Mouse (Mus musculus): ENCODE measurements at regions not wholly inside any gene's neighbourhood (a gene's known extent, or its start where the extent isn't known, plus 50 kb on each side); places are given as distances from the start of the nearest gene placed in this dataset.

DNA sequence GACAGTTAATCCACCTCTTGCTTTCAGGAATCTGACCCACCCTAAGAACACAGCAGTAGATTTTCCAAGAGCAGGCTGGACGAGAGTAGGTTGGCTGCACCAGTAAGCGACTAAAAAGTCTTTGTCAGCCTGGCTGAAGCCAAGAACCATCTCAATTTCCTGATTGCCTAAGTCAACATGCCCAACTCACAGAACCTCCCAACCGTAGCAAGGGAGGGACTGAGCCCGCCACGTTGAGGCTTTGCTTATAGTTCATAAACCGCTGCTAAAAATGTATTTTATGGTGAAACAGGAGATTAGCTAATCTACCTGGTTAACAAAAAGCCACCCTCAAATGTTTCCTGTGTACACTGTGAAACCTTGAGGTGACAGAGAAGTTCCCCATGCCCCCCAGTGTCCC, 115.4 kb upstream of the Tbl1xr1 start:
- Histone ChIP-seq H3K27me3 (ENCODE audit: control insufficient read depth, insufficient read depth, insufficient read length) (no peaks in the 10 kb centered on the region), H3K4me3 (no peak overlapping the region), H3K36me3 (ENCODE audit: control insufficient read depth, insufficient read depth) (no peaks in the 10 kb centered on the region), H3K4me2 (ENCODE audit: low read depth) (no peak overlapping the region), H3ac (ENCODE audit: control insufficient read depth, insufficient read length) (no peak overlapping the region), H3K79me2 (ENCODE audit: control insufficient read depth, insufficient read depth) (no peaks in the 10 kb centered on the region)
- no peak for TF ChIP-seq POLR2AphosphoS2 (IDR thresholded peaks at IDR 0.05; ENCODE audit: insufficient read length, low read depth)
- TF ChIP-seq MYOD1 (IDR thresholded peaks at IDR 0.05; ENCODE audit: control insufficient read depth in 1 of 3, insufficient read length in 2 of 3, low read depth in 2 of 3): no peak
- TF ChIP-seq CEBPB (IDR thresholded peaks at IDR 0.05; ENCODE audit: insufficient read depth, poor library complexity, severe bottlenecking): no peak
- no peak for TF ChIP-seq MYOG (IDR thresholded peaks at IDR 0.05; ENCODE audit: control insufficient read depth in 1 of 3, insufficient read depth in 1 of 3, insufficient read length in 2 of 3, low read depth in 2 of 3)
- no peak for TF ChIP-seq POLR2A (IDR thresholded peaks at IDR 0.05; ENCODE audit: insufficient read length, low read depth)
- no peak for TF ChIP-seq MAX (IDR thresholded peaks at IDR 0.05; ENCODE audit: low read depth)
- TF ChIP-seq TCF12 (IDR thresholded peaks at IDR 0.05; ENCODE audit: insufficient read depth, poor library complexity, severe bottlenecking): no peak
- no peak for TF ChIP-seq SRF (IDR thresholded peaks at IDR 0.05; ENCODE audit: control insufficient read depth, insufficient read length, low read depth)
- TF ChIP-seq TCF3 (IDR thresholded peaks at IDR 0.05; ENCODE audit: insufficient read length, low read depth): no peak
- no peak for TF ChIP-seq E2F4 (IDR thresholded peaks at IDR 0.05; ENCODE audit: insufficient read depth)

DNA sequence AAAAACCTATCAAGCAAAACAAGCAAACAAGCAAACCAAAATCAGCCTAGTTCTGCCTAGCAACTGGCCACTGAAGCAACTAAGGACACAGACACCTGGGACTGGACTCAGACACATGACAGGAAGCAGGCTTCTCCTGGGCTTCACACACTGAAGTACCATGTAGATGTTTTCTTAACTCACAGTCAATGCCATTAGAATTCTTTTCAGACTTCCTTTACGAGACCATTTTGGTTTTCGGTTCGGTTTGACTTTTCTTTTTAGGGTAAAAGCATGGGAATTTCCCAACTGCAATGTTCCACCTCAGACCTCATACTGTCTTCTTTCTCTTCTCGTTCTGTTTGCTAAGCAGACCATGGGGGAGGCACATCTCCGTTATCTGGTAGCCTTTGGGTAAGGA, 114.7 kb upstream of the Tbl1xr1 start:
- Histone ChIP-seq H3K27me3 (ENCODE audit: control insufficient read depth, insufficient read depth, insufficient read length) (no peaks in the 10 kb centered on the region), H3K79me2 (ENCODE audit: control insufficient read depth, insufficient read depth) (no peaks in the 10 kb centered on the region), H3K4me3 (no peak overlapping the region), H3K36me3 (ENCODE audit: control insufficient read depth, insufficient read depth) (no peaks in the 10 kb centered on the region), H3ac (ENCODE audit: control insufficient read depth, insufficient read length) (no peak overlapping the region), H3K4me2 (ENCODE audit: low read depth) (peak overlapping the region; percentile 66)
- TF ChIP-seq E2F4 (IDR thresholded peaks at IDR 0.05; ENCODE audit: insufficient read depth): no peak
- TF ChIP-seq REST (IDR thresholded peaks at IDR 0.05; ENCODE audit: insufficient read depth, insufficient read length): no peak
- TF ChIP-seq MYOG (IDR thresholded peaks at IDR 0.05; ENCODE audit: control insufficient read depth in 1 of 3, insufficient read depth in 1 of 3, insufficient read length in 2 of 3, low read depth in 2 of 3): no peak
- TF ChIP-seq POLR2A (IDR thresholded peaks at IDR 0.05; ENCODE audit: insufficient read length, low read depth): no peak
- TF ChIP-seq TCF3 (IDR thresholded peaks at IDR 0.05; ENCODE audit: insufficient read length, low read depth): no peak
- TF ChIP-seq MAX (IDR thresholded peaks at IDR 0.05; ENCODE audit: low read depth): no peak
- no peak for TF ChIP-seq TCF12 (IDR thresholded peaks at IDR 0.05; ENCODE audit: insufficient read depth, poor library complexity, severe bottlenecking)
- no peak for TF ChIP-seq USF1 (IDR thresholded peaks at IDR 0.05; ENCODE audit: low read depth)
- TF ChIP-seq SRF (IDR thresholded peaks at IDR 0.05; ENCODE audit: control insufficient read depth, insufficient read length, low read depth): no peak
- TF ChIP-seq MYOD1 (IDR thresholded peaks at IDR 0.05; ENCODE audit: control insufficient read depth in 1 of 3, insufficient read length in 2 of 3, low read depth in 2 of 3): no peak
- no peak for TF ChIP-seq CEBPB (IDR thresholded peaks at IDR 0.05; ENCODE audit: insufficient read depth, poor library complexity, severe bottlenecking)

DNA sequence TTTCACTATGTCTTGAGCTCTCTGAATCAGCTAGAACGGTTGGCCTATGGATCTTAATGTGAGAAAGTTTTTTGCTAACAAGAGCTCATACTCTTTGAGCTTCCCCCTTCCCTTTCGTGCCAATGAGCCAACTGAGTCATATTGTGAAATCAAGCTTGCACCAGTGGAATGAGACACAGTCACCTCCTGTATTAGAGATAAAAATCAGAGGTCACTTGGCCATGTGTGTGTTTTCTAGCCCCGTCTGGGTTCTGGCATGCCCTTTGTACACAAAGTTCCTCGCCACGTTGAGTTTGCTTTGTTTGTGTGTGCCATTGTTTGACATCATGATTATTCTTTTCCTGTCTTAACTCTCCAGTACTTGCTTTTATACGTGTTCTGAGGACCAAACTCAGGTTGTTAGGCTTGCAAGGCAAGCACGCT, 114.1 kb upstream of the Tbl1xr1 start:
- peak; percentile 73 for TF ChIP-seq CEBPB (IDR thresholded peaks at IDR 0.05; ENCODE audit: insufficient read depth, poor library complexity, severe bottlenecking)
- no peak for TF ChIP-seq MYOG (IDR thresholded peaks at IDR 0.05; ENCODE audit: control insufficient read depth in 1 of 3, insufficient read depth in 1 of 3, insufficient read length in 2 of 3, low read depth in 2 of 3)
- H3K79me2 ChIP-seq (ENCODE audit: control insufficient read depth, insufficient read depth): no peaks in the 10 kb centered on the region
- no peaks in the 10 kb centered on the region for H3K36me3 ChIP-seq (ENCODE audit: control insufficient read depth, insufficient read depth)
- no peaks in the 10 kb centered on the region for H3K27me3 ChIP-seq (ENCODE audit: control insufficient read depth, insufficient read depth, insufficient read length)
- peak overlapping the region; percentile 66 for H3K4me2 ChIP-seq (ENCODE audit: low read depth)
- no peak overlapping the region for H3K4me3 ChIP-seq
- no peak overlapping the region for H3ac ChIP-seq (ENCODE audit: control insufficient read depth, insufficient read length)

DNA sequence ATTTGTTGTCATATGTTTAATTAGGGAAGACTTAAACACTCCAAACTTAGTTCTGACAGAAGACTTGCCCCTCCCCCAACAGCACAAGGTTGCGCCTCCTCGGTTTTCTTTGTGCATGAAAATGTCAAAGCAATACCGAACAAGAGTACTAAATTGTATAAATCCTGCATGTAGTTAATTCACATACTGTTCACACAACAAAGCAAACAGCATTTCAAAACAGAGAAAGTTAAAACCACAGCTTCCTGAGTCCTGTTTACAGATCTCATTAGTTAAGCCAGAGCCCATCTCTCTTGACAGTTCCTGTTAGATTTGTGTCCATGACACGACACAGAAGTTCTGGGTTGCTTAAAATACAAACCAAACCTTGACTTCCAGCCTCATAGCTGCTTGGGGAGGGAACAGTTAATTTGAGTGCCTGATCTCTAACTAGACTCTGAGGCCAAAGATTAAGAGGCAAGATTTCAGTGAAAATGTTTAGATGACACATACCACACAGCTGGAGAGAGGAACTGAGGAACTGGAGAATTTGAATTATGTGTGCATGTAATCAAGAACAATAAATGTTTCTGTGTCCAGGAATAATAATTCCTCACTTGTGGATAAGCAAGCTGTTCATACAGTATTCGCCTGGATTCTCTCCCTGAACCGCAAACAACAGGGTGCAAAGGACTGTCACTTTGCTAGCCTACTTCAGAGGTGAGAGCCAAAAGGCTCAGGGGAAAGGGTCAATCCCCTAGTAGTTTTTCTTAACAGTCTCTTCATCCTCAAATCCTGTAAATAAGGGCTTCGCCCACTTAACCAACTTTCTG, 113.3 kb upstream of the Tbl1xr1 start:
- Histone ChIP-seq H3ac (ENCODE audit: control insufficient read depth, insufficient read length) (no peak overlapping the region), H3K4me2 (ENCODE audit: low read depth) (peak overlapping the region; percentile 66), H3K27me3 (ENCODE audit: control insufficient read depth, insufficient read depth, insufficient read length) (no peaks in the 10 kb centered on the region), H3K79me2 (ENCODE audit: control insufficient read depth, insufficient read depth) (no peaks in the 10 kb centered on the region), H3K4me3 (no peak overlapping the region), H3K36me3 (ENCODE audit: control insufficient read depth, insufficient read depth) (no peaks in the 10 kb centered on the region)
- no peak for TF ChIP-seq POLR2A (IDR thresholded peaks at IDR 0.05; ENCODE audit: insufficient read length, low read depth)
- 0 out of 2 replicates have a peak, but pooled peaks have one; percentile 15 for TF ChIP-seq CEBPB (IDR thresholded peaks at IDR 0.05; ENCODE audit: insufficient read depth, poor library complexity, severe bottlenecking)
- no peak for TF ChIP-seq POLR2AphosphoS2 (IDR thresholded peaks at IDR 0.05; ENCODE audit: insufficient read length, low read depth)
- TF ChIP-seq MAX (IDR thresholded peaks at IDR 0.05; ENCODE audit: low read depth): no peak

DNA sequence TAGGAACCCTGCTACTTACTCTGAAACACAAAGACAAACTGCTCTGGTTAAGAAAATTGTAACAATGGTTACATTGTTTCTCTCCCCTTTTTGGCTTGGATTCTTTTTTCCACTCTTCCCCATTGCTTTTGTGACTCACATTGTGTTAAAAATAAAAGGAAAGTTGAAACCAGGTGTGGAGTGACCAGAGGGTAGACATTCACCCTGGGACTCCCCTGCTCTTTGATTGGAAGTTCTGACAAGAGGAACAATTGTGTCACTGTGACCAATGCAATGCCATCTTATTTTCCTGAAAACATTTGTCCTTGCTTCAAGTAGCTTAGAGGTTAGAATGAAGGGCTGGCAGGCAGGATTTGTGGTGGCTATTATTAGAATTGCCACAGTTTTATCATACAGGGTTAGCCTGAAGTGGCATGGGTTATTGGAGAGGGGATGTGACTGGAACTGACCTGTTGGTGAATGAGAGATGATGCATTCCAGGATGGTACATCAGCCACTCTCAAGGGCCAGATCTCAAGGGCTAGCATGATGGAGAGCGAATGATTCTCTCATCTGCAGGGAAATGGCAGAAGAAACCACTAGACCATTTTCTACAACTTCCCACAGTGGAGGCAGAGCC, 112.6 kb upstream of the Tbl1xr1 start:
- peak overlapping the region; percentile 66 for H3K4me2 ChIP-seq (ENCODE audit: low read depth)
- no peak overlapping the region for H3K4me3 ChIP-seq
- H3ac ChIP-seq (ENCODE audit: control insufficient read depth, insufficient read length): no peak overlapping the region
- TF ChIP-seq SRF (IDR thresholded peaks at IDR 0.05; ENCODE audit: control insufficient read depth, insufficient read length, low read depth) (no peak), POLR2A (IDR thresholded peaks at IDR 0.05; ENCODE audit: insufficient read length, low read depth) (no peak), E2F4 (IDR thresholded peaks at IDR 0.05; ENCODE audit: insufficient read depth) (no peak), POLR2AphosphoS2 (IDR thresholded peaks at IDR 0.05; ENCODE audit: insufficient read length, low read depth) (no peak), REST (IDR thresholded peaks at IDR 0.05; ENCODE audit: insufficient read depth, insufficient read length) (no peak), TCF12 (IDR thresholded peaks at IDR 0.05; ENCODE audit: insufficient read depth, poor library complexity, severe bottlenecking) (no peak), MAX (IDR thresholded peaks at IDR 0.05; ENCODE audit: low read depth) (no peak), MYOG (IDR thresholded peaks at IDR 0.05; ENCODE audit: control insufficient read depth in 1 of 3, insufficient read depth in 1 of 3, insufficient read length in 2 of 3, low read depth in 2 of 3) (no peak), USF1 (IDR thresholded peaks at IDR 0.05; ENCODE audit: low read depth) (no peak), CEBPB (IDR thresholded peaks at IDR 0.05; ENCODE audit: insufficient read depth, poor library complexity, severe bottlenecking) (no peak), MYOD1 (IDR thresholded peaks at IDR 0.05; ENCODE audit: control insufficient read depth in 1 of 3, insufficient read length in 2 of 3, low read depth in 2 of 3) (no peak), TCF3 (IDR thresholded peaks at IDR 0.05; ENCODE audit: insufficient read length, low read depth) (no peak)
- H3K27me3 ChIP-seq (ENCODE audit: control insufficient read depth, insufficient read depth, insufficient read length): no peaks in the 10 kb centered on the region
- H3K79me2 ChIP-seq (ENCODE audit: control insufficient read depth, insufficient read depth): no peaks in the 10 kb centered on the region
- no peaks in the 10 kb centered on the region for H3K36me3 ChIP-seq (ENCODE audit: control insufficient read depth, insufficient read depth)
